Mouse (Mus musculus): ENCODE measurements around the gene Naa35.

Gene Naa35

DNA sequence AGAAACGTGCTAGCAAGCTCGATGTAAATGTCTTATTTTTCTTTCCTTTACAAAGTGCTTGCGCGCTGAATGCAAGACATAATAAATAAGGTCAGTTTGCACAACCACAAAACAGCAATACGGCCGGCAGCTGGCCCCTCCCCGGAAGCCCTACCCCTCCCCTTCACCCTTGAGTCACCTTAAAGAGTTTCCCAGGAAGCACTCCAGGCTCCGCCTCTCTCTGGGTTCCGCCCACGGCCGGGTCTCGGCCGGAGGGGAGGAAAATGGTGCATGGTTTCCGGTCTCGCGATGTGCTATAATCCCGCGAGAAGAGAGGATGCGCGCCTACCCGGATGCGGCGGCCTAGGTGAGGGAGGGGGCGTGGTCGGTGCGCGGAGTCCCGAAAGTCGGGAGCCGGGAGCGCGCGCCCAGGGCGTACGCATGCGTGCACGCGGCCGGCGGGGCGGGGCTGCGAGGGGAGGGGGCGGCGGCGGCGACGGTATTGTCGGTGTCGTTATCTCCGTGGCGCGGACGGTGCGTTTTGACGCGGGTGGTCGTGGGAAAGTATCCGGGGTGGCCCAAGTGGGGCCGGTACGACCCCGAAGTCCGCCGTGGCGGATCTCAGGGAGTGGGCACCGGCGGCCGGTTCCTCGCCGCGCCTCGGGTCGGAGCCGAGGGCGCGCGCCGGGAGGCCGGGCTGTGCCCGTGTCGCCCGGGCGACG, at the start of gene Naa35, which contains the start of gene Agtpbp1:
Gene Naa35 (plus strand): TSS at position 313 of the 701 bp plus-strand sequence.
Gene Agtpbp1 (minus strand): TSS at position 281 of the 701 bp plus-strand sequence.
- in situ Hi-C loops (cut with MboI, MseI) = no loop called here

DNA sequence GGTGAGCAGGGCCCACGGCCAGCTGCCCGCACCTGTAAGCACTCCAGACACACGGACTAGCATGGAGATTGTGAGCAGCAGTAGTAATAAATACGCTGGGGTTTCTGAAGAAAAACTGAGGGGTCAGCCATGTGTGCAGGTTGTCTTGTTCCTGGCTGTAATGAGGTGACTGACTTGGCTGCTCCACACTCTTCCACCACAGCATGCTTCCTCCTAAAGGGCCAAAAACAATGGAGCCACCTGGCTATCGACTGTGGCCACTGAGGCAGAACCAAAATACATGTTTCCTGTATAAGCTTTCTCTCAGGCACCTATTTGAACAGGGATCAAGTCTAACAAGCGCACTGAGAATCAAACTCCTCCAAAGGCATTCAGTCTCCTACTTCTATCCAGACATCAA, 49.3 kb upstream of the Naa35 start:
- in situ Hi-C loops (cut with MboI, MseI) = no loop called here

DNA sequence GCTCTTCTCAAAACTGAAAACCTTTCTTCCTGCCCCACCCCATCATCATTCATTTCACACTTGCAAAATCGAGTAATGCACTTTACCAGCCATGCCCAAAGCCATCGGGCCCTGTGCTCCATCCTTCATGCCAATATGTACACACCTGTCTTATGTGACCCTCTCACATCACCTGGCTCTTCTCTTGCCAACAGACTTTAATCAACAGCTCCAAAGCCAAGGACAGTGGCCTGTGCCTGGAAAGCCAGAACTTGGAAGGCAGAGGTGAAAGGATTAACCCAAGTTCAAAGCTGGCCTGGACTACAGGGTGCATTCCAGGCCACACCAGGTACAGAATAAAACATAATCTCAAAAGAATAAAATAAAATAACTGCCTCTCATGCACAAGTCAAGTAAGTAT, 48.4 kb upstream of the Naa35 start:
- in situ Hi-C loops (cut with MboI, MseI) = no loop called here

DNA sequence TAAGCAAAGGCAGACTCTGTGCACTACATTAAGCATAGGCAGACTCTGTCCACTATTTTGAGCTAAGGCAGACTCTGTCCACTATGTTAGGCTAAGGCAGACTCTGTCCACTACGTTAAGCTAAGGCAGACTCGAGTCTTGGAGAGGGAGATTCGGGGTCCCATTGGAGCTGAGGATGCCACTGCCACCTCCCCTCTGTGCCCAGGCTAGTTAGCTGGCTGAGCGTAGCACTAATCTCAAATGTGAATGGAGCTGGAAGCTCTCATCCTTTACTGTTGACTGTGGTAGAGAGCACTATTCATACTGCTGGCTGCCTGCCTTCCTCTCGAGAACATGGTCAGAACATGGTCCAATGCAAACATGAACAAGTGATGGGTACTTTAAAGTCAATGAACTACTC, 46.4 kb upstream of the Naa35 start:
- in situ Hi-C loops (cut with MboI, MseI) = no loop called here

DNA sequence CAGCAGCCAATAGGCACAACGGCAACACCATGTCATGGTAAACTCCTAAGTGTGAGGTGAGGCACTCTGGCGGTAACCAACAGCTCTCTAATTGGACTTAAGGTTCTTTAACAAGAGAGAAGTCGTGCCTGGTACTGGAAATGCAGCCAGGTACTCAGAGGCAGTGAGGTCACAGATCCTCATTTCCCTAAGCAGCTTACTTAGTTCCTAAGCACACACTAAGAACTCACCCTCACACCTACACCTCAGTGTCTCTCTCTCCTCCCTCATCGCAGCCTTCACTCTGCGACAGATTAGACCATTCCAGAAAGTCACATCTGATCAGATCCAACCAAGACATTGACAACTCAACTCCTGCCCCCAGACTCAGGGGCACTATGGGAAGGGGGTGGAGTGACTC, 45.0 kb upstream of the Naa35 start:
- in situ Hi-C loops (cut with MboI, MseI) = no loop called here

DNA sequence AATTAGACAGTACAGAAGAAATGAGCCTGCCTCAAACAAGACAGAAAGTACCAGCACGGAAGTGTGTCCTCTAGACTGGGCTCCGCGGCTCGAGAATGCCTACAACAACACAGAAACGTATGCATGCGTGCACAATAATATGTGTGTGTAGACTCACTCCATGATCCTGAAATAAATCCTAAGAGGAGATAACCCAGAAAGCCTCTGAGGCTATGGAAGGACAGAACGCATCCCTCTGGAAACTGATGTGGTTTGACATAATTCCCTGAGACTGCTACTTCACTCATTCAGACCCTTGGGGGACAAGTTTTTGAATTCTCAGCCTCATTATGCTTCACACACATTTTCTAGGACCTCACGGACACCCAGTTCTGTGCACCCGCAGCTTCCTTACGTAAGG, 42.6 kb upstream of the Naa35 start:
- in situ Hi-C loops (cut with MboI, MseI) = no loop called here

DNA sequence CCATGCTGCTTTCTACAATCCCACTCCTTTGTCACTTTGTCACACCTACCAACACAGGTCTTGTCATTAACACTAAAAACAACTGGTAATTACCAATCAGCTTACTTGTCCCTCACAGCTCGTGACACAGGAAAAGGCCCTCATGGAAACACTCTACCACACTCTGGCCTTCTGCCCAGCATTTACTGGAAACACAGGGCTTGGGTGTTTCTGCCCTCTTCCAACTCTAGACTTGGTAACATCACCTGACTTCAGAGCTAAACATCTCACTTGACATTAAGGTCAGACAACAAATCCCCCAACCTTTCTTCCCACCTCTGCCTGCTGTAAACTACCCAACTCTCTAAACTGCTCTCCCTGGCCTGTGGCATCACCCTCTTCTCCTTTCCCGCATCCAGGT, 38.0 kb upstream of the Naa35 start:
- in situ Hi-C loops (cut with MboI, MseI) = no loop called here

DNA sequence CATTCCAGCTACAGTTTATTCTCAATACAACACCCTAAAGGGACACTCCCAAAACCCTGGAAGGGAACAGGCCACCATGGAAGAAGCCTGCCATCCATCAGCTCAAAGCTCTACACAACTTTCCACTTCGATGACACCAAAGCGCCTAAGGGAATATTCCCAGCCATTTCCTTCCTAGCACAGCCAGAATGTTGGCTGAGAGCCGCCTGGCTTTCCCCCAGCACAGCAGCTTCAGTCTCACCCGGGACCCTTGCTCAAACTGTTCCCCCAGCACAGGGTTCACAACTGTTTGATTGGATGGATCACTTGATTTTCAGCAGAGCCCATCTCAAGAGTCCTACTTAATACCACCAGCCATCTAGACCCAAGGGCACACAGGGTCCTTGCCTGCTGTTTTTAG, 37.3 kb upstream of the Naa35 start:
- in situ Hi-C loops (cut with MboI, MseI) = no loop called here

DNA sequence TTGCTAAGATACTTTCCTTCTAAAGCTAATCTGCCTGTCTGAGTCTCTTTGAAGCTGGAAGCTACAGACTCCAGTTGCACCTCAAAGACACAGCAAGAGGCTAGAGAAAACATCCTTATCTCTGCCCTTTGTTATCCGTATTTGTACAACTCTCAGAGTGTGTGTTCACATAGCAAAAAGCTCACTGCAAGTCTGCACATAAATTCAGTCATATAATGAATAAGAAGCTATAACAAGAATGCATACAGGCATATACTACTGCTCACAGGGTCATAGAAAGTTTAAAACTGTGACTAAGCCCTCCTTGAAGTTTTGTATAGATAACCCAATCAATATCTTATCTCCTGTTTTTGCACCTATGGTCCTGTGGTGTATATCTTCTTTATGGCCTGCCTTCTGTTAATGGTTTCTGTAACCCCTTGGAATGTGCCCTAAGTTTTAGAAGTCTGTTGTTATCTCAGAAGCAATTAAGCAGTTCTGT, 35.7 kb upstream of the Naa35 start:
- in situ Hi-C loops (cut with MboI, MseI) = no loop called here

DNA sequence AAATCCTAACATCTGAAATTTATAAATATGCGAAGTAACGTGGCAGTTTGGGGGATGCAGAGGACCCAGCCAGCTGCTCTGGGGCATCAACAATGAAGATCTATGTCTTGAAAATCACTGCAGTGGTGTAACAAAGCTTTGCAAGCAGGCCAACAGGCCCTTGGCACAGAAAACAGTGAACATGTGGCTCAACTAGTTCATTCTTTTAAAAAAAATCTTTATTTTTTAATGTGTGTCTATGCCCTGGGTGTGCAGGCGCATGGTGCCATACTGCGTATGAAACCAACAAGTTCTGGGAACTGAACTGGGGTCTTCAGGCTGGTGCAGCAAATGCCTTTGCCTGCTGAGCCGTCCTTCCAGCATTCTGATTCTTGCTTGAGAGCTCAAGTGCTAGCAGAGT, 32.8 kb upstream of the Naa35 start:
- in situ Hi-C loops (cut with MboI, MseI) = no loop called here

DNA sequence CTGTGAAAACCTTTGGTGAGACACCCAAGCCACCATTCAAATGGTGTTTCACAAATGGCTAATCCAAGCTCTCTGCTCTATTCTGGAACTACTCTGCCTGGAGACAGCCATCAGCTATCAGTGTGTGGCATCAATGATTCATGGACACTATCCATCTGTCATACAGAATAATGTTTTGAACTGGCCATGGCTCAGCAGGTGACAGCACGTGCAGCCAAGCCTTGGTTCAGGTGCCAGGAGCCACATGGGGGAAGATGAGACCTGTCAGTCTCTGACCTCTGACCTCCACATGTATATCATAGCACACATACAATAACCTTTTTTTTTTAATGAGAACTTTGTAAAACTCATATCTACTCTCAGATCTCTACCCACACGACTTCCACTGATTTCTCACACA, 32.3 kb upstream of the Naa35 start:
- in situ Hi-C loops (cut with MboI, MseI) = no loop called here

DNA sequence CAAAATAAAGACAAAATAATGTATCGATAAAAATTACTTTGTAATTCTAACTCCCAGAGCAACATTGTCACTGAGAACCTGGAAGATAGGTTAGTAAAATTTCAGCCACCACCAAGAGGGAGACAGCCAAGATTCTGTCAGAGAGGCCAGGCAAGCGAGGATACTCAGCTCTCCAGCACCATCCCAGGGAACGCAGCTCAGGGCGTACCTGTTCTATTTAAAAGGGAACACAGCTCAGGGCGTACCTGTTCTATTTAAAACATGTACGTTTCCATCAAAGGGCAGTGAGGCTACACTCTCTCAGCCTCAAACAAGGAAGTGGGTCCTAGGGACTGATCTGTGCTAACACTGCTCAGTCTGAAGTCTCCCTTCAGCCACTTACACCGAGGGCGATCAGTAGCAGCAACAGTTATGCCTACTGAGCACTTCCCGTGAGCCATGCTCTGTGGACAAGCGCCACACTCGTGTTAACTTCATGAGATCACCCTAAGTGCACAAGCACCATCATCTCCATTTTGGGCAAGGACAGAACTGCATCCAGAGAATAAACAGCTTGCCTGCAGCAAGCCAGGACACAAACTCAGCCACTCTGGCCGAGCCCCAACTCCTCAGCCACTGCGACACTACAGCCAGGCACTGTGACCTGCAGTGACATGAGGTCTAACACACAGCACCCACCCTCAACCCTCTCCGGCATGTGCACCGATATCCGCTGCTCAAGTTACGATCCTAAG, 30.1 kb upstream of the Naa35 start:
- in situ Hi-C loops (cut with MboI, MseI) = no loop called here

DNA sequence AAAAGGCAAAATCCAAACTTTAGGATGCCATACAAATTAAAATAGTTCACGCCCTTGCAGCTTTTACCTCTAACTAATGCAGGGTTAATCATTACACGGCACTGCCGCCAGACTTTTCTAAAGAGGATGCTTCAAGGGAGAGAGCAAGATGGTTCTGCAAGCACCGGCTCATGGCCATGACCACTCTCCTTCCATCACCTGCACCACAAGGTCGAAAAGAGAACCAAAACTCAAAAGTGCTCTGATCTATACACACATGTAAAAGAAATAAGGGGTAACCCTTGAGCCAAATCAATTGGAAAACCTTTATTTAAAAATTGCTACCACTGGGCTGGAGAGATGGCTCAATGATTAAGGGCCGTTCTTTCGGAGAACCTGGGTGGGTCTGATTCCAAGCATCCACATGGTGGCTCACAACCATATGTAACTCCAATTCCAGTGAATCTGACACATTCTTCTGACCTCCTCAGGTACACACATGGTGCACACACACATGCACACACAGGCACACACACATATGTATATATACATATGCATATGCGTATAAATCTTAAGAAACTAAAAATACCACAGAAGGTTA, 29.4 kb upstream of the Naa35 start:
- in situ Hi-C loops (cut with MboI, MseI) = no loop called here

DNA sequence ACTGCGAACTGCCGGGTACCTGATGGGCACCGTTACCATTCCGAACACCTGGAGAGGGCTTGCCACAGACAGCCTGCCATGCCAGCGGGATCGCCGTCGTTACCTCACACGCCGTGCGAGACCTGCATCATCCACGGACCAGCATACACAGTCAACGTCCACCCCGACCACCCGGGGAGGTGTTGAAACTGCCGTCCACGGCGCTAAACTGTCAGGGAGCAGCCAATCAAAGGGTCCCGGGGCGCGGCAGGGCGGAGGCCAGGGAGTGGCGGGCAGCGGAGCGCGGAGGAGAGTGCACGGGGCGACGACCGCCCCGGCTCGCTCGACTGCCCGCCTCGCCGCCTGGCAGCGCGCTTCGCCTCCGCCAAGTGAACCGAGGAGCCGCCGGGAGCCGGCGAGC, 28.4 kb upstream of the Naa35 start:
- in situ Hi-C loops (cut with MboI, MseI) = no loop called here

DNA sequence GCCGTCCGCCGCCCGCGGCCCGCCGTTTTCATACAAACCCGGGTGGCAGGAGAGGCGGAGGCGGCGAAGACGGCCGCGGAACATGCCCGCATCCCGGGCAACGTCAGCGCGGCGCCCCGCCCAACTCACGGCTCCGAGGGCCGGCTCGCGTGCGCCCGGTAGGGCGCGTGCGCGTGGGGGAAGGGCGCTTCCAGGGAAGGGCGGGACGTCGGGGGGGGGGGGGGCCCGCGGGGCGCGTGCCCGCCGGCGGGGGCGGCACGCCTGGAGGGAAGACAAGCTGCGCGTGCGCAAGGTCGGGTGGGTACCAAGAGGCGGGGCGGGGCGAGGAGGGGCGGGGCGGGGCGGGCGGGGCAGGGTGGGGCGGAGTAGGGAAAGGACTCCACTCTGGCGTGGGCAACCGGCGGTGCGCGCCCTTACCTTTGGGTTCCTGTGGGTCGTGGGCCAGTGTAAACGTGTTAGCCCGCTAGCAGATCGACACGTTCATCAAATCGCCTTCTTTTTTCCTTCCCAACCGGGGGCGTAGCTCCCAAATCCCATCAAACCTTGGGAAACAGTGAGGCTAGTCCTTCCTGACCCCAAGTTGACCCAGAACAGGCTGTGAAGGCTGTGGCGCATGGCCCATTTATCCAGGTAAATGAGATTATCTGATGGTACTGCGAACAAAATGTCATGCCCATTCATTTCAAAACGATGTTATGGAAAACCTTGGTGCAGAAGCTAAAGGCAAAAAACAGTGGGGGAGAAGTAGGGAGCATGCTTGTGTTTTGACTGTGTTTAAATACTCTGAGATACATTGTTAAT, 27.7 kb upstream of the Naa35 start:
- in situ Hi-C loops (cut with MboI, MseI) = no loop called here

DNA sequence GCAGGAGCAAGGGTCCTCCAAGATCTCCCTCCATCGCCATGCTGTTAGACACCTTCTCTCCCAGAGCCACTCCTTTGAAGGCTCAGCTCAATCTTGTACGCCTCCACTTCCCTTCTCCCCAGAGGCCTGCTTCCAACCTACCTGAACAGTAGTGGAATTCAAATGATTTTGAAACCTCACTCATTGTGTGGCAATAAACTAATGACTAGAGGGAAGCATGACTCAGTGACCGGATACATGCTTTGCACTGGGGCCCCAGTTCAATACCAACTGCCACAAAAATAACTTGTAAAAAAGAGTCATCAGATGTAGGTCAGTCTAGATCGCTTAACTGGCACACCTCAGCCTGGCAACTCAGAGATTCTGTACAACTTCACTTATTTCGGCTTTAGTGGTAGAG, 26.3 kb upstream of the Naa35 start:
- in situ Hi-C loops (cut with MboI, MseI) = no loop called here

DNA sequence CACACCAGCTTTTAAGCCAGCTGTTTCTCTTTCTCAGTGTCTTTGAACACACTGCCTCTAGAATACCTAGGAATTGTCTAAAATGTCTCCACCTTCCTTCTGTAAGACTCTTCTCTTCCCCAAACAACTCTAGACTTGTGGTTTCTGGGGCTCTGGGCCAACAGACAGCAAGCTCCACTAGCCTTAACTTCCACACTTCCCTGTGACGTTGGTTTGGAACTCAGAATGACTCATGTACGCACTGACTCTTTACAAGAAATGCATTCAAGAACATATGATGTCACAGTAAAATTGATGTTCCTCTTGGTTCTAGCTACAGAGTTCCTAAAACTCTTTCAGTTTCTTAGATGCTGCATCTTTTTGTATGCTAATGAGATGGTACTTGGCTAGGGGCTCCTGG, 22.6 kb upstream of the Naa35 start:
- in situ Hi-C loops (cut with MboI, MseI) = no loop called here

DNA sequence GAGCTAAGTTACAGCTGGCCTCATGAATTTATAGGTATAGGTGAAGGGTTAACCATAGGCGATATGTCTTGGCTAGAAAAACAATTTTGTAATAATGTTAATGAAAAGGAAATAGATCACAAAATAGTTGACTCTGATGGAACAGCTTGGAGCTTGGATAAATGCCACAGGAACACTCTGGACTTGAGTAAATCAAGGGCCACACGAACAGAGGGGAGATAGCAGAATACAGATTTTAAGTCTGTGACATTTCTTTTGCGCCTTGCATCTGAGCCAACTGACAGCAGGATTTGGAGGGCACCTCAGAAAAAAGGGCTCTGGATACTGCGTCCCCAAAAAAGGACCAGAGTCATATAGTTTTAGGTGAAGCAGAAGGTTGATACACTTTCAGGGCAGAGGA, 20.6 kb upstream of the Naa35 start:
- in situ Hi-C loops (cut with MboI, MseI) = no loop called here

DNA sequence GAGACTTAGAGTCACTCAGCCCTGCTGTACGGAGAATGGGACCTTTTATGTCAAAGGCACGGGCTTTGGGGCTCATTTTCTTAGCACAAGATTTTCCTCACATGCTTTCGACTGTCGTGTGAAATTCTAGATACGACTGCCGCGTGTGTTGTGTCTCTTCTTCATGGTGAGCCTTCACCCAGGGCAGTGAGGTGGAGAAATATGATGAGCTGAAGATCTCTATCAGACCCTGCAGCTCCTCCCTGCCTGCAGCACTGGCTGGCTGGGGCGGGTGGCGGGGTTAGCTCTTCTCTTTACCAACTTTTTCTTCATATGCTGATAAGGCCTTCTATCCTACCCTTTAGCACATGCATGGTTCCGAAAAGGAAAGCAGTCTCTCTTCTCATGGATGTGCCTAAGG, 20.1 kb upstream of the Naa35 start:
- in situ Hi-C loops (cut with MboI, MseI) = no loop called here

DNA sequence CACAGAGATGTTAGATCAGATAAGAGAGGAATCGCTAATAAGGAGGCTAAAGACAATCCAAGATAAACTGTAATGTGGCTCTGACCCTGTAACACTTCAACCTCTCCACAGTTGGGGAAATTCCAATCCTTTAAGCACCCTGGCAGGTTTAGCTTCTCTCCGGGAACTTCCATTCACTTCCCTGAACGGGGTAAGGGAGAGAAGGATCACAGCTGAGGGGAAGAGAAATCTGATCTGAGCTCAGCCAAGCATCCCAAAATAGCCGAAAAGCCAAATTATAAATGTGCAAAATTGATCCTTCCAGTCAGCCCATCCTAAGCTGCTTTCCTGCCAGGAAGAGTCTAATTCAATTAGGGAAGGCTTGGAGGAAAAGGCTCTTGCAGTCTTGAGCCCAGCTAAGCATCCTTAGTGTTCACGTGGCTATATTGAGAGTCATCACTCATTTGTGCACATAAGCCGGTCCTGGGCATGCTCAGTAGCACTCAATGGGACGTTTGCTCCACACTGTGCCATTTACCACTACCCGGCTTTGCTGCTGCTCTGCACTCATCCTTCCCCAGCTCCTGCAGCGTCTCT, 19.0 kb upstream of the Naa35 start:
- in situ Hi-C loops (cut with MboI, MseI) = no loop called here

DNA sequence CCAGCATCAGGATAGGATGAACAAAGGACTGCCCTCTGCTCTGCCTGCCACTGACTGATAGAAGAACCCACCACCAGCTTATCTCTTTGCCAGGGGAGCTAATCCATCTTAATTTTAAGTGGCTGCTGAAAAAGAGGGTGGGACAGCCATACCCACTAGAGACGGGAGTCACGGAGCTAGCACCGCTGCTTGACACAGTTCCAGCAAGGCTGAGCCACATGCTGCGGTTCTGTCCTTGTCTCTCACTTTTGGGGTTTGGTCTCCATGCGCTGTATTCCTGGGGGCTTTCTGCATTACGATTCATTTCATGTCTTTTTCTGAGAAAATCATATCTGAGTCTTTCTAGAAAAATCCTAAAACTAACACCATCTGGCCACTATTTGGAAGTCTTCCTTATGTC, 14.0 kb upstream of the Naa35 start:
- in situ Hi-C loops (cut with MboI, MseI) = no loop called here

DNA sequence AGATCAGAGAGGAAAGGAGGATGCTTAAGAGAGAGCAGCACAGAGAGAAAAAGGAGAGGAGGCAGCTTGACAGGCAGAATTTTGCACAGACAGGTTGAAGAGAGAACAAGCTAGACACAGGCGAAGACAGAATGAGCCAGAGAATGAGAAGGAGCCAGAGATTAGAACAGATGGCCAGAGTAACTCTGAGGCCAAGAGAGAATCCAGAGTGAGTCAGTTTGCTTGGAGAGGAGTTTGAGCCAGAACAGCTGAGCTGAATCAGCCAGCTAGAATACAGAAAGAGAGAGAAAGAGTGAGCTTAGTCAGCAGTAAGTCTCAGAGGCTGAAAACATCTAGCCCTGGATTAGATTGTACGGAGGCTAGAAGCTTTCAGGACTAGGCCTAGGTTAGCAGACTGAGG, 12.5 kb upstream of the Naa35 start:
- in situ Hi-C loops (cut with MboI, MseI) = no loop called here

Data from T-helper 1 cell (primary cell).